Mouse (Mus musculus): ENCODE results near the gene Ano3. TPM values are rescaled to one million over a fixed set of nuclear protein-coding genes. Genes with fewer than 3 reads are reported as not detected.

Gene Ano3
- total and polyA plus RNA-seq, 3 experiments = 0.02 to 0.14 (median 0.03) TPM

GRCm38 (mm10) chr2:110644358-110644757 is 306.4 kb downstream of the Ano3 start:
- Histone ChIP-seq H3K4me1 (ENCODE audit: control insufficient read depth, insufficient read depth, low read length) (no peaks in the 10 kb centered on the region), H3K9ac (ENCODE audit: low read depth, low read length) (no peak overlapping the region), H3K4me3 (no peak overlapping the region), H3K36me3 (ENCODE audit: control insufficient read depth, insufficient read depth, low read length) (no peaks in the 10 kb centered on the region), H3K27me3 (ENCODE audit: control insufficient read depth, insufficient read depth, low read length) (no peaks in the 10 kb centered on the region), H3K27ac (no peak overlapping the region), H3K79me2 (replicated peaks; ENCODE audit: control insufficient read depth, insufficient read depth, low read length) (no peaks in the 10 kb centered on the region)
- intact Hi-C loops (cut with DNase I) = no loop called here
- DNase-seq = no peak
- WGBS = 73% methylated on average over 1 of the region's 1 CpGs
- TF ChIP-seq CTCF (IDR thresholded peaks at IDR 0.05) (no peak), EP300 (IDR thresholded peaks at IDR 0.05; ENCODE audit: insufficient read depth, low read depth, low read length) (no peak), POLR2A (IDR thresholded peaks at IDR 0.05; ENCODE audit: insufficient read depth, low read depth, low read length) (no peak)

Other genes with a start within 250 kb of the Ano3 start
- not detected for gene Muc15, start 229.6 kb downstream of the Ano3 start, total RNA-seq (2021)
- not detected in 2 replicates for gene Muc15, start 229.6 kb downstream of the Ano3 start, polyA plus RNA-seq (2012; rRNA removed)
- gene Gm13941, start 155.1 kb upstream of the Ano3 start, total RNA-seq (2021) = not detected
- gene Gm13941, start 155.1 kb upstream of the Ano3 start, polyA plus RNA-seq (2012; rRNA removed) = not detected in 2 replicates
- not detected for gene Gm15130, start 202.0 kb upstream of the Ano3 start, total RNA-seq (2021)
- gene Gm15130, start 202.0 kb upstream of the Ano3 start, polyA plus RNA-seq (2012; rRNA removed) = not detected in 2 replicates